Mouse (Mus musculus): ENCODE measurements around the gene Grn. TPM values are rescaled to one million over a fixed set of nuclear protein-coding genes. Genes with fewer than 3 reads are reported as not detected.

The Grn gene
- total RNA-seq, 2 experiments from 2014 or later, result 54.0 to 58.5 TPM

DNA sequence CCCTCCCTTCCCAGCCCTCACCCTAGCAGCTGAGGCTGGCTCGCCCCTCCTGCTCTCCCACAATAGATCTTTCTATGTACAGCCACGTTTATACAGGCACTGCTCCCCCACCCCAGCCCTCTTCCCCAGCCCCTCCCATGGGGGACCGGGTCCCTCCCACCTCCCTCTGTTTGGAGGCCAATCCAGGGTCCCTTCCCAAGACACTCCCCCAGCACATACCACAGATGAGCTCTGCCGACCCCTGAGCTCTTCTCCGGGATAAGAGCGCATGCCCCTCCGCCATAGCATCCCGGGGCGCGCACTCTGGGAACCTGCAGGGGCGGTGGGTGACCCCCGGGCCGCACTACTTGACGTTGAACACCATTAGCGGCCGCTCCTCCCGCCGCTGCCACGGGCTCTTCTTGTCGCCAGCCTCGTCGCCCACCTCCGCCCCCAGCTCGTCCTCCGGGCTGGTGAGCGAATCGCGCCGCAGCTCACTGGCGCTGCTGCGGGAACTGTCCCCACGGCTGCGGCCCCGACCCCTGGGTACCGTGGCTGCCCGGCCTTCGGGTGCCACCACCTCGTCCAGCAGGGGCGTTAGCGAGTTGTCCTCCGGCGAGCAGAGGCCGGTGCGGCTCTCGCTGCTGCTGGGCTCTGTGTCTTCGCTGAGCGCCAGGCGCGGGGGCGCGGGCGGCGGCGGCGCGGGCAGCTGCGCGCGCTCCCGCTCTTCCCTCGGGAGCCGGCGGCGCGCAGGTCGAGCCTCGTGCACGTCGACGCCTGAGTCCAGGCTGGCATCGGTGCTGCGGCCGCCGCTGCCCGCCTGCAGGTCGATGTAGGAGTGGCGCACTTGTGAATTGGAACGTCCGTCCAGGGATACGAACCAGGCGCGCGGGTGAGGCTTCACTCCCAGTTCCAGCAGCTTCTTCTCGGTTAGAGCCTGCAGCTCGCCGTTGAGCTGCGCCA, 7.3 kb downstream of the Grn start:
- peak; percentile 76 for DNase-seq
- intact Hi-C loops (cut with DNase I), result no loop called here

DNA sequence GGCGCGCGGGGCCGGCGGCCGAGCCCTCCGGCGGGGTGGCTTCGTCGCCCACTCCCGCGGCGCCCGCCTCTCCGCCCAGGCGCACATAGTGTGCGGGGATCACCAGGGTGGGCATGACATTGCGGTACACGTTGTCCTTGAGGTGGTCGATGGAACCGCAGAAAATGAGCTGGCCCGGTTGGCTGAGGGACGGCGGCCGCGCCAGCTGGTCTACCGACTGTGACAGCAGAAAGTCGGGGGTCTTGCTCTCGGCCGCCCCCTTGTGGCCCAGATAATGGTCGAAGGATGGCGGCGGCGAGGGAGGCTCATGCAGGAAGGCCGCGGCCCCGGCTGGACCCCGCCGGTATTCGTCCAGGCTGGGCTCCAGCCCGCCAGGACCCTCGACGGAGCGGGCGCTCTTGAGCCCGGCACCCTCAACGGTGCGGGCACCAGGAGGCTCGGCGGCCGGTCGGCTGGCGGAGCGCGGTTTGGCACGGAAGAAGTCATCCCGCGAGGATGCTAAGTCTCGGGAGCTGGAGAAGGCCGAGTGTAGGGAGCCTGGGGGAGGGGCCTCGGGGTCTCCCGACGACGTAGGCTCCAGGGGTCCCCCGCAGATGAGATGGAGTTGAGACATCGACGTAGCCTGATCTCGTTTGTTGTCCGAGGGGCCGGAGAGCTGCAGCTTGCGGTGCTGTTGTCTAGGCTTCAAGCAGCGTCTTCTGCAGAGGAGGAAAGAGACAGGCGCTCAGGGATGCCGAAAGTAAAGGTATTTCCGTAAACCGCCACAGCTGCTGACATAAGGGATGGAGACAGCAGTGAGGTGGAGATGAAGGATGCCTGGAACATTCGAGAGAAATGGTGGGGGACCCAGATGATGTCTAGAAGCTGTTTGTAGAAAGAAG, 8.3 kb downstream of the Grn start:
- intact Hi-C loops (cut with DNase I), result no loop called here
- peak; percentile 96 for DNase-seq

GRCm38 (mm10) chr11:102439093-102440082, 9.3 kb downstream of the Grn start:
- DNase-seq, result no peak
- intact Hi-C loops (cut with DNase I), result no loop called here

DNA sequence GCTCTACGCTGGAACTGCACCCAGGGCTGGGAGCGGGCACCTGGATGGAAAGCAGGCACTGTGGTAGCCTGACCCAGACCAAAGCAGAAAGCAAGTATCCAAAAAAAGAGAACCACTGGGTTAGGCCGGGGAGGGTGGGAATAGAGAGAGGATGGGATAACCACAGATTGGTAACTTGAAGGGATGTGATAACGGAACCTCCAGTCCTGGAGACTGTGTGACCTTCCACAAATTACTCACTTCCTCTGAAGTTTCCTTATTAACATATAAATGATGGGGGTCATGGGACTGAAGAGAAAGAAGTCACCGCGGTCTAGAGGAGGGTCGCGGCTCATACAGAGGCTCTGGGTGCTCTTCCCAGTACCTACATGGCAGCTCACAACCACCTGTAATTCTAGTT, 10.1 kb downstream of the Grn start:
- intact Hi-C loops (cut with DNase I), result no loop called here
- no peak for DNase-seq

DNA sequence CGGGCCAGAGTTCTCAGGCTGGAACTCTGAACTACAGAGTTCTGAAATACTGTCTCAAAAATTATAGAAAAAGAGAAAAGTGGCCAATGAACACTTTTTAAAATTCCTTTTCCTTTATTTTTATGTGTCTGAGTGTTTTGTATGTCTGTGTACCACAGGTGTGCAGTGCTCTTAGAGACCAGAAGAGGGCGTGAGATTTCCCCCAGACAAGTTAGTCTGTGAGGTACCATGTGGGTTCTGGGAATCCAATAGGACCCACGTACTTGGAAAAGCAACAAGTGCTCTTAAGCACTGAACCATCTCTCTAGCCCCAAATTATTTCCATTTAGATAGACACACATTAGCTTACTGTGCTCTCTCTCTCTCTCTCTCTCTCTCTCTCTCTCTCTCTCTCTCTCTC, 11.3 kb downstream of the Grn start:
- intact Hi-C loops (cut with DNase I), result no loop called here
- DNase-seq, result no peak

GRCm38 (mm10) chr11:102442089-102442488, 12.0 kb downstream of the Grn start:
- DNase-seq, result no peak
- intact Hi-C loops (cut with DNase I), result no loop called here

DNA sequence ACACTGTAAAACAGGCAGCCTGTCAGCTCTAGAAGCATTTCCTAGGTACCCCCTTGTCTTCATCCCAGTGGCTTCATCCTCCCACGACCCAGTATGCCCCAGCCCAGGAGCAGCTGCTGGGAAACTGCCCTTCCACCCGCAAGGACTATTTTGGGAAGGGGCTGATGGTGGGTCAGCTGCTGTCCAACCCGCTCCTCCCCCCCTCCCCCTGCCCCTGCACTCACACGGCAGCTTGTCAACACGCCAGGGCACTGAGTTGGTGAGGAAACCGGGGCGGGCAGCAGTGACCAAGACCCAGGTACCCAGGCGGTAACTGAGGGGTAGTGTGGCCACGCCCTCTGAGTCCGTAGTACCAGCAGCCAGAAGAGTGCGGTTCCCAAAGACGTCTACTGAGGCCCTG, 13.6 kb downstream of the Grn start:
- no peak for DNase-seq
- intact Hi-C loops (cut with DNase I), result no loop called here

GRCm38 (mm10) chr11:102444321-102444720, 14.2 kb downstream of the Grn start:
- intact Hi-C loops (cut with DNase I), result no loop called here
- DNase-seq, result no peak

DNA sequence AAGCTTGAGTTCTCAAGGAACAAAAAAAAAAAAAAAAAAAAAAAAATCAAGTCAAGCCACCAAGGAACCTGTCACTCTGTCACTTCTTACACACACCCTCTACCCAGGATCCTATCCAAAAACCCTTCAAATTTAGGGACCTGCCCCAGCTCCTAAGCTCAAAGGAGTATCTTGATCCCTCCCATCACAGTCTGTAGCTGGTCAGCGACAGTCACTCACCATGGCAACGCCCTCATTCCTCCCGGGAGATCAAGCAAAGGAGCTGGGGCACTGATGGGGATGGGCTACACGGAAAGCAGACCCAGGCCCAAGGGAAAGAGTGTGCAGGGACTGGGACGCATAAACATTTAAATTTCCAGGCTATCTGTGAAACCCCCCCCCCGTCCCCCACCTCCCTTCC, 14.7 kb downstream of the Grn start:
- intact Hi-C loops (cut with DNase I), result no loop called here
- DNase-seq, result no peak

DNA sequence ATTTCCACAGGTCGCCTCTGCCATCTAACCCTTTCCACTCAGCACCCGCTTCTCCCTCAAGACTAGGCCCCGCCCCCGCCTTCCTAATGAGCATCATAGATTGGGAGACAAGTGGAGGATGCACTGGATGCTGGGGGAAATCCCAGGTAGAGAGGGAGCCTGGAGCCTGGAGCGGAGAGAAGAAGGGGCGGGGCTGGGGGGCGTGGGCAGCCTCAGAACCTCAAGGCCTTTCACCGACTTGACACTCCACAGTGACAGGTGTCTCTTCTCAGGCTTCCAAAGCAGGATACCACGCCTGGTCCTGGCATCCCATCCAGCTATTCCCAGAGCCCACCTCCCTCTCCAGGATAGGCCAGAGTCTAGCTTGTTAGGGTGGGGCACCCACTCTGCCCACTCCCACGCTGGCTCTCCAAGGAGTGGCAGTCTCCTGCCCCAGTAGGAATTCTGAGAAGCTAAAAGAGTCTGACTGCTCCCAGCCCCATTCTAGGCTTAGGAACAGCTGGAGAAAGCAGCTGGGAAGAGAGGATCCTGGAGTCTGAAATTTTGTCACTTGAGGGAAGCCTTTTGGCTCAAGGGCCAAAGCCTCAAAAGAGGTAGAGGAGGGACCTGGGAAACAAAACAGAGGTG, 15.3 kb downstream of the Grn start:
- intact Hi-C loops (cut with DNase I), result no loop called here

DNA sequence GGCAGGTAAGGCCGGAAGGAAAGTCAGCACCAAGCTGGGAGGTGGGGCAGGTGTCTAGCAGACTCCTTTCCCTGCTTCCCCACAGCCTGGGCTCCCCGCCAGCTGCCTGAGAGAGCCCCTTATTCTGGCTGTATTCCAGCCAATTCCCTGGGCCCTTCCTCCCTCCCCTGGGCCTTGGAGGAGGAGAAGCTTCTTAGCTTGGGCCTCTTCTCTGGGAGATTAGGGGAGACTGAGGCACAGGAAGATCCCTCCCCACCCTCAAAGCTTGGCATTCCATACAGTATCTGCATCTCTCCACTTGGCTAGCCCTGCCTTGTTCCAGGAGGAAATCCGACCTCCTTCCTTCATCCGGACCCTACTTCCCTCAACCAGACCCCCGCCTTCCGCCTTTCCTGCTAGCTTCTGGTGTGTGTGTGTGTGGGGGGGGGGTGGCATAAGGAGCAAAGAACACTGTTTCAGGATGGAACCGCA, 15.8 kb downstream of the Grn start:
- intact Hi-C loops (cut with DNase I), result no loop called here
- peak; percentile 78 for DNase-seq

More for the DNA sequence above, 15.3 kb downstream of the Grn start:
- DNase-seq, result no peak

GRCm38 (mm10) chr11:102446581-102447461, 16.7 kb downstream of the Grn start:
- DNase-seq, result peak; percentile 76
- intact Hi-C loops (cut with DNase I), result no loop called here

DNA sequence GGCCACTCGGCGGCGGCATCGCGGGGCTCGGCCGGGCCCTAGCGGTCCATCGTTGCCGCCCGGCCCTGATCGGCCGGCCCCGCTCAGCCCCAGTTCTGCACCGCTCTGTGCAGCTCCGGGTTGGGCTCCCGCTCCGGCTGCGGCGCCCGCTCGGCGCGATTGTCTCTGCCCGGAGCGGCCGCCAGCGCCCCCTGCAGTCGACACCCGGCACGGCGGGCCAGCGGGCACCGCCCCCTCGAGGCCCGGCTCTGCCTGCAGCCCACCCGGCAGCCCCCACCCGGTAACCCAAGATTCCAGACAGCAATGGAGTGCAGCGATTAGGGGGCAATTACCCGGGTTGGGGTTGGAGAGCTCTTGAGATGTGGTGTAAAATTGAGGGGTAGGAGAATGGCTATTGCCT, 17.4 kb downstream of the Grn start, which contains the start of gene Fam171a2:
Gene Fam171a2 (minus strand): TSS at position 186 of the 400 bp plus-strand sequence.
- DNase-seq, result peak; percentile 90
- intact Hi-C loops (cut with DNase I), result no loop called here

GRCm38 (mm10) chr11:102448327-102448726, 18.2 kb downstream of the Grn start:
- DNase-seq, result no peak
- intact Hi-C loops (cut with DNase I), result no loop called here

GRCm38 (mm10) chr11:102449043-102450008, 19.2 kb downstream of the Grn start:
- intact Hi-C loops (cut with DNase I), result no loop called here
- no peak for DNase-seq

DNA sequence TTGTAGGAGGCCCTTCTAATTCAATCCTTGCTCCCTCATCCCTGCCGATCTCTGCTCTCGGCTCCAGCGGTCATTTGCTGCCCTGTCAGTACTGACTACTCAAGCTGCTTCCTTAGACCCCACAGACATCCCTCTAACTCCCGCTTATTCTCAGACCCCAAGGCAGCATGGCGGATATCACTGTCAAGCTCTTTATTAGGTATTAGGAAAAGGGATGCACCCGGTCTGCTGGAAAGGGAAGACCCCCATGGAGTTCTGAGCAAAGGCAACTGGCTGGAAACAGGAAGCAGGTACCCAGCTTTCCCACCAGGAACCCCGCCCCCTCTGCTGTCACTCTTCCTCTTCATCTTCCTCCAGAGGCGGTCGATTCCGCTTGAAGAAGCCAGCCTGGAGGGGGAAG, 23.0 kb downstream of the Grn start:
- intact Hi-C loops (cut with DNase I), result no loop called here
- no peak for DNase-seq

- intact Hi-C loops (cut with DNase I), result no loop called here
- DNase-seq, result peak; percentile 75
Observed at GRCm38 (mm10) chr11:102455740-102456396, 25.8 kb downstream of the Grn start.
